In the genomic region with DNA sequence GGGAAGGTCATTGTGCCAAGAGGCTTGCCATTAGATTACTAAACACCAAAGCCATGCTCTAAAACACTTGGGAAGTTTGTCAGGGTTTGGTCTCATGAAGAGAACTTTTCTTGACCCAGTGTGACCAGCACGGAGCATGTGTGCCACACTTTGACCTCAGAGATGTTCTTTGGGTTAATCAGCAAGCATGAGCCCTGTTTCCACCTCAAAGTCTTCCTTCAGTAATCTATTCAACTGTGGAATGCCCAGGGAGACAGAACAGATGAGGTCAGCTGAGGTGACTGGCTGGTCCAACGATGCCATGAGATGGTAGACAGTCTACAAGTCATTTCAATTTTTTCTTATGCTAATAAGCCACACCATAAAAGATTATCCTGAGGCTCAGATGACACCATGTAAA, we compare ENCODE assay signal across 30 mouse cellular contexts. TPM values are rescaled to one million over a fixed set of nuclear protein-coding genes. Genes with fewer than 3 reads are reported as not detected.
"Had no signal": no experiment of that assay in that cellular context is flagged by ENCODE, and none has a peak within 500 bp of the region (broad histone marks: within the 10 kb centered on the region; RNA-seq: fewer than 3 reads in every experiment).

No protein-coding gene starts in this region.

- ATAC-seq: intestine, embryonic 15.5 days; liver, embryonic 12.5 days had no signal

- DNase-seq: layer of hippocampus, postnatal 36 days; liver; lung, adult 18-20 months; lung, postnatal 10 days; lung, postnatal 36 days; midbrain, embryonic 14.5 days; right cerebral cortex, adult 18-20 months; right cerebral cortex, postnatal 14 days; right cerebral cortex, postnatal 4 days; thymus, adult 2 months; thymus, postnatal 14 days; thymus, postnatal 4 days had no signal

- H3K27ac ChIP-seq: intestine, embryonic 15.5 days; left cerebral cortex, adult 2 months; limb, embryonic 13.5 days; liver, embryonic 12.5 days; liver, embryonic 15.5 days; lung, embryonic 15.5 days; stomach, postnatal 0 days had no signal

- H3K4me1 ChIP-seq: intestine, embryonic 15.5 days; limb, embryonic 13.5 days; liver, embryonic 12.5 days; liver, embryonic 15.5 days; lung, embryonic 15.5 days had no signal

- H3K9me3 ChIP-seq: intestine, embryonic 15.5 days; limb, embryonic 13.5 days; liver, embryonic 12.5 days; liver, embryonic 15.5 days; lung, embryonic 15.5 days had no signal

- H3K4me2 ChIP-seq: intestine, embryonic 15.5 days; limb, embryonic 13.5 days; liver, embryonic 12.5 days; liver, embryonic 15.5 days; lung, embryonic 15.5 days; midbrain, embryonic 11.5 days had no signal

- H3K27me3 ChIP-seq: intestine, embryonic 15.5 days; limb, embryonic 13.5 days; liver, embryonic 12.5 days; liver, embryonic 15.5 days; lung, embryonic 15.5 days had no signal

- H3K4me3 ChIP-seq: intestine, embryonic 15.5 days; left cerebral cortex, adult 2 months; limb, embryonic 13.5 days; liver, embryonic 12.5 days; liver, embryonic 15.5 days; lung, embryonic 15.5 days had no signal

- H3K9ac ChIP-seq: intestine, embryonic 15.5 days; limb, embryonic 13.5 days; liver, embryonic 12.5 days; liver, embryonic 15.5 days; lung, embryonic 15.5 days had no signal

- H3K36me3 ChIP-seq: intestine, embryonic 15.5 days; limb, embryonic 13.5 days; liver, embryonic 12.5 days; liver, embryonic 15.5 days; lung, embryonic 15.5 days had no signal

RNA-seq across cellular contexts. Expression of a gene that starts 12.5 kb away (rescaled TPM):
- total RNA-seq: megakaryocyte-erythroid progenitor cell, adult 5-6 weeks had no signal

RNA-seq across cellular contexts. Expression of a gene that starts 27.8 kb away (rescaled TPM):
- total RNA-seq: layer of hippocampus, adult 8-10 months; layer of hippocampus, postnatal 10 days; layer of hippocampus, postnatal 36 days; left cerebral cortex, adult 2 months; left cerebral cortex, postnatal 10 days; left cerebral cortex, postnatal 36 days; megakaryocyte-erythroid progenitor cell, adult 5-6 weeks; midbrain, postnatal 0 days had no signal
- polyA plus RNA-seq: intestine, embryonic 15.5 days; large intestine, adult 2 months; limb, embryonic 13.5 days; liver, embryonic 12.5 days; liver, embryonic 15.5 days; lung, embryonic 15.5 days; midbrain, embryonic 11.5 days; midbrain, embryonic 14.5 days; midbrain, postnatal 0 days; neural tube, embryonic 11.5 days; neural tube, embryonic 14.5 days; stomach, embryonic 14.5 days; stomach, postnatal 0 days had no signal

RNA-seq across cellular contexts. Expression of a gene that starts 38.5 kb away (rescaled TPM):
- total RNA-seq: layer of hippocampus, adult 8-10 months; layer of hippocampus, postnatal 10 days; layer of hippocampus, postnatal 36 days; left cerebral cortex, adult 2 months; left cerebral cortex, postnatal 10 days; left cerebral cortex, postnatal 36 days; megakaryocyte-erythroid progenitor cell, adult 5-6 weeks; midbrain, postnatal 0 days had no signal
- polyA plus RNA-seq: limb, embryonic 13.5 days; lung, embryonic 15.5 days; midbrain, embryonic 11.5 days; midbrain, embryonic 14.5 days; midbrain, postnatal 0 days; neural tube, embryonic 11.5 days; neural tube, embryonic 14.5 days; stomach, embryonic 14.5 days; thymus, adult 2 months had no signal
